Mouse (Mus musculus) CH12.LX (cell line): Measurements from ENCODE around the gene Gm1527.

Experiments
- BHLHE40 ChIP-seq: IDR thresholded peaks from 2 replicates; pipeline ENCODE4 v1.6.1; 2011; ENCODE audit warnings: mild to moderate bottlenecking, low read depth, low read length, improper control_type of control experiment
- CTCF ChIP-seq, 2 experiments: IDR thresholded peaks in 1 of 2; conservative IDR thresholded peaks in 1 of 2; 2 replicates each; pipeline ENCODE4 v1.5.1; 2011 to 2012; ENCODE audit warnings: low read depth in 2 of 2, low read length in 2 of 2, improper control_type of control experiment in 1 of 2, inconsistent platforms in 1 of 2, mild to moderate bottlenecking in 1 of 2, moderate library complexity in 1 of 2
- E2F4 ChIP-seq: IDR thresholded peaks from 2 replicates; pipeline ENCODE4 v1.6.1; 2011; ENCODE audit warnings: low read depth, low read length, improper control_type of control experiment; ENCODE audit not compliant: insufficient replicate concordance
- EP300 ChIP-seq: IDR thresholded peaks from 2 replicates; pipeline ENCODE4 v1.6.1; 2011; ENCODE audit warnings: low read length, improper control_type of control experiment
- NELFE ChIP-seq: IDR thresholded peaks from 2 replicates; pipeline ENCODE4 v1.6.1; 2011; ENCODE audit warnings: low read depth, low read length, improper control_type of control experiment
- POLR2A ChIP-seq: IDR thresholded peaks from 2 replicates; pipeline ENCODE4 v1.6.1; 2011; ENCODE audit warnings: low read depth, mild to moderate bottlenecking, improper control_type of control experiment, low read length

- TF ChIP-seq BHLHE40: no peak
- TF ChIP-seq EP300: no peak
- no peak for TF ChIP-seq CTCF (conservative IDR thresholded peaks at IDR 0.05 in 1 of 2, IDR thresholded peaks at IDR 0.05 in 1 of 2; ENCODE audit: low read depth in 2 of 2, low read length in 2 of 2)
- TF ChIP-seq E2F4: no peak
- TF ChIP-seq POLR2A: no peak
- TF ChIP-seq NELFE: no peak
These were observed at the start of gene Gm1527 for GRCm38 (mm10) chr3:28892317-28892716.
